Mouse (Mus musculus): ENCODE results near the gene Enthd1.

- TF ChIP-seq POLR2A (IDR thresholded peaks at IDR 0.05; ENCODE audit: insufficient read length, low read depth) (no peak), MYOD1 (IDR thresholded peaks at IDR 0.05; ENCODE audit: control insufficient read depth in 1 of 3, insufficient read length in 2 of 3, low read depth in 2 of 3) (no peak), CEBPB (IDR thresholded peaks at IDR 0.05; ENCODE audit: insufficient read depth, poor library complexity, severe bottlenecking) (no peak), MYOG (IDR thresholded peaks at IDR 0.05; ENCODE audit: control insufficient read depth in 1 of 3, insufficient read depth in 1 of 3, insufficient read length in 2 of 3, low read depth in 2 of 3) (no peak), TCF3 (IDR thresholded peaks at IDR 0.05; ENCODE audit: insufficient read length, low read depth) (no peak), REST (IDR thresholded peaks at IDR 0.05; ENCODE audit: insufficient read depth, insufficient read length) (no peak)
These were observed 126.5 kb downstream of the Enthd1 start for GRCm38 (mm10) chr15:80438423-80438822.
